Mouse (Mus musculus) cortical plate, adult 2 months (tissue): Measurements from ENCODE around the gene Trim41. TPM values are rescaled to one million over a fixed set of nuclear protein-coding genes. Genes with fewer than 3 reads are reported as not detected.

Source experiments
- H3K27ac ChIP-seq: fragments of 200-500 bp; 2 replicates; pipeline ENCODE4 v1.5.1; 2012; ENCODE audit warnings: low read length, control low read depth, inconsistent platforms; ENCODE audit not compliant: insufficient read depth
- H3K4me1 ChIP-seq: fragments of 200-500 bp; 2 replicates; pipeline ENCODE4 v1.6.1; 2011; ENCODE audit warnings: low read length; ENCODE audit not compliant: control insufficient read depth, insufficient read depth
- H3K4me3 ChIP-seq: fragments of 200-500 bp; 2 replicates; pipeline ENCODE4 v1.5.1; 2011; ENCODE audit warnings: mild to moderate bottlenecking, low read length, control low read depth; ENCODE audit not compliant: insufficient read depth
- CTCF ChIP-seq: fragments of 200-500 bp; IDR thresholded peaks from 2 replicates; pipeline ENCODE4 v1.5.1; 2011; ENCODE audit warnings: mild to moderate bottlenecking, control low read depth, low read length; ENCODE audit not compliant: insufficient read depth; ENCODE audit errors: extremely low read depth
- POLR2A ChIP-seq: fragments of 200-500 bp; IDR thresholded peaks from 2 replicates; pipeline ENCODE4 v1.6.1; 2011; ENCODE audit warnings: mild to moderate bottlenecking, low read length, control low read depth; ENCODE audit not compliant: insufficient read depth; ENCODE audit errors: extremely low read depth
- polyA plus RNA-seq: library from polyadenylated mRNA; depleted of rRNA; stranded (reverse); fragments of >200 nt; gene quantifications from 2 replicates; pipeline ENCODE4 v1.2.3, GENCODE M21; 2012; rRNA removed

Gene Trim41
- polyA plus RNA-seq: 43.1 and 46.7 TPM in 2 replicates

DNA sequence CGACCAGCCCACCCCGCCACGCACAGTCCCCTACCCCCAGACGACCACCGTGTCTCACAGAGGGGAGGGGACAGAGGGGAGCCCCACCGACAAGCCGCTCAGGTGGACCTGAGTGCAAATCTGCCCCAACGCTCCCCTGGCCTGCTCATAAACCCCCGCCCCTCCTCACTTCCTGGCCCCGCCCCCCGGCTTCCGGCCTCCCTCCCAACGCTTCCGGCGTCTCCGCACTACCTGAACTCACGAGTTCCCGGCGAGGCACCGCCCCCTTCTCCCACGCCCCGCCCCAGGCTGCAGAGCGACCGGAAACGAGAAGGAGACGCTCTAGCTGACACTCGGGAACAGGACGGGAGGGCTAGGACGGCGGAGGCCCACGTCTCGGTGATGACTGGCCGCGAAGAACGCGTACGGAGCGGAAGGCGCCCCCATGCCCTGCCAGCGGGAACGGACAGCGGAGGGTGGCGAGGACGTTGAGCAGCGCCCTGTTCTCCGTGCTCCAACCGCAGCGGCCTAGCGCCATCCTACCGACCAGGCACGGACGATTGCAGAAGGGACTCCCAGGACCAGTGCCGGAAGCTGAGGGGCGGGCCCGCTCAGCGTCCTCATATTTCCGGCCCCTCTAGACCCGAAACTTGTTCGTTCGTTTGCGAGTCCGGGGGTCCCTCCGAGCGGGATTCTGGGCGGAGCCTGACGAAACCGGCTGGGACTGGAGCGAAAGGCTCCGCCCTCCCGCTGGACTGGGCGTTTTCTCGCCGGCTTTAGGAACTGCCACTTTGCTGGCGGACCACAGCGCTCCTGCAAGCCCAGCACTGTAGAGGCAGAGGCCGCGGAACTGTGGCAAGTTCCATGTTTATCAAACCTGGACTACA, at the start of gene Trim41:
Gene Trim41 (minus strand): TSS at position 554 of the 866 bp plus-strand sequence.
- peak within 1 kb of the TSS; percentile 82 for H3K4me3 ChIP-seq
- H3K27ac ChIP-seq: peak within 1 kb of the TSS; percentile 99
- no peak for TF ChIP-seq CTCF
- peak; percentile 85 for TF ChIP-seq POLR2A

DNA sequence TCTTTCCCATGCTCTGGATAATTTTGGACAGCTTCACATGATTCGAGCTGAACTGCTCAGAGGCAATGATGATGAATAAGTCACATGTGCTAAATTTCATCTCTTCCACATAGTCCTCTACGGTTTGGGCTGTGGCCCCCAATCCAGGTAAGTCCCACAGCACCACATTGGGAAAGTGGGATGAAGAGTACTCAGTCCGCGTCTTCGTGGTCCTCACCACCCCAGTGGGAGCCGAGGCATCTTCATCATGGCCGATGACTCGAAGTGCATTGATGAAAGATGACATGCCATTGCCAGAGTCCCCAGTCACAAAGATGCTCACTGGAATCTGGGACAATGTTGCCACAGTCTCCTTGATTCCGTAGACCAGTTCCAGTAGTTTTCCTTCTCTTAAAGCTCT, 49.3 kb upstream of the Trim41 start:
- Histone ChIP-seq H3K4me1 (no peaks in the 10 kb centered on the region), H3K4me3 (no peak overlapping the region), H3K27ac (no peak overlapping the region)
- TF ChIP-seq POLR2A (no peak), CTCF (no peak)

More for the DNA sequence above, at the start of gene Trim41:
- H3K4me1 ChIP-seq: peaks cover 6% of the 10 kb centered on the region

DNA sequence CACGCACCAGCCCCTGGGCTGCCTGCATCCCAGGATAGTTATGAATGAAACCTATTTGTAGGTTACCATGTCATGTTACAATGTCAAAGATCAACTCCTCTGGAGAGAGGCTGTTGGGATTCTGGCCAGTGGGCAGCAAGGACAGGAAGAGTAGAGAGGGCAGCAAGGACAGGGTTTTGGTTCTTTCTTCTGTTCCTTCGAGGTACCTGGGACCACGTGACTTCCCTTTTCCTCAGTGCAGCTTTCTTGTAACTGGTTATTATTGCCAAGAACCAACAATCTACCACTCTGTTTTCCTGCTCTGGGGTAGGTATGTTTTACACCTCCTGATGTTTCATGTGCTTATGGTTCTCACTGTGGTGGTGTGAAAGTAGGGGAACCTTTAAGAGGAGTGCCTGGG, 46.7 kb upstream of the Trim41 start:
- no peak for TF ChIP-seq POLR2A
- no peak for TF ChIP-seq CTCF
- no peak overlapping the region for H3K27ac ChIP-seq
- no peak overlapping the region for H3K4me3 ChIP-seq
- H3K4me1 ChIP-seq: no peaks in the 10 kb centered on the region

GRCm38 (mm10) chr11:48862784-48863319, 45.7 kb upstream of the Trim41 start:
- TF ChIP-seq CTCF: no peak
- no peak for TF ChIP-seq POLR2A
- no peaks in the 10 kb centered on the region for H3K4me1 ChIP-seq
- H3K27ac ChIP-seq: no peak overlapping the region
- H3K4me3 ChIP-seq: no peak overlapping the region

DNA sequence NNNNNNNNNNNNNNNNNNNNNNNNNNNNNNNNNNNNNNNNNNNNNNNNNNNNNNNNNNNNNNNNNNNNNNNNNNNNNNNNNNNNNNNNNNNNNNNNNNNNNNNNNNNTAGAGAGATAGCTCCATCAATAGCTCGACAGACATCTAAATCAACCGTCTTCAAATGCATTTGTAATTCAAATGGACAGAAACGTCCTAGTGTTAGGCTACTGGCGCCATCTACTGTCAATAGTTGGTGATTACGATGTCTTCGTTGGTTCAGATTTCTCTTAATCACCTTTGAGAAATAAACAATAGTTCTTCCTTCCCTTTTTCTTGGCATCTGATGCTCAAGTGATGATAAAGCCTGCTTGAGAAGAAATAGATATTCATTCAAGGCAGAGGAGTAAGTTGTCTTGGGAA, 41.9 kb upstream of the Trim41 start:
- TF ChIP-seq CTCF (0 out of 2 replicates have a peak, but pooled peaks have one; percentile 32), POLR2A (no peak)
- Histone ChIP-seq H3K4me3 (no peak overlapping the region; the same call in 1 of the 2 replicates), H3K4me1 (peaks cover 1% of the 10 kb centered on the region; the same call in 1 of the 2 replicates), H3K27ac (no peak overlapping the region)

DNA sequence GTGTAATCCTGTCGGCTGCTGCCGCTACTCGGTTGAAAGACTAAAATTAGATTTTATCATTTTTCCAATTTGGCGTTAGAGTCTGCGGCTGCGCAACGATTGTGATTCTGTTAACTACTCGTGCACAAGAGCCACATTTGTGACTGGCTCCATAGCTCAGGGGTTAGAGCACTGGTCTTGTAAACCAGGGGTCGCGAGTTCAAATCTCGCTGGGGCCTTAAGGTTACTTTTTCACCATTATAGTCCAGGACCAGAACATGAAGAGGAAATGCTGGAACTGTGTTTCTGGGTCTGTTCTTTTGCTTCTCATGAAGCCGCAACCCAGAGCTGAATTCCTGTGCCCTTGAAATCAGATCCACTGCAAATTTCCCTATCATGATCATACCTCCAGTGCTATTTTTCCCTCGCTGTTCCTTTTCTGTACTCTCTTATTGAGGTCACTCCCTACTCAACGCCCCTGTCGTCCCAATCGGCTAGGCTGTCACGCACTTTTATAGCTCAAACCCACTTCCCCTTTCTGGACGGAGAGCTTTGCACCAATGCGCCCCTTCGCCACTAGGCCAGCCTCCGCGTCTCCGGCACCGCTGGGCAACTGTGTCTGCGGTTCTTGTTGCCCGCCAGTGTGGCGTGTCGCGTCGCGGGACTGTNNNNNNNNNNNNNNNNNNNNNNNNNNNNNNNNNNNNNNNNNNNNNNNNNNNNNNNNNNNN, 36.5 kb upstream of the Trim41 start:
- Histone ChIP-seq H3K4me1 (peaks cover 4% of the 10 kb centered on the region), H3K4me3 (peak overlapping the region; percentile 91), H3K27ac (no peak overlapping the region)
- TF ChIP-seq POLR2A: no peak
- no peak for TF ChIP-seq CTCF

DNA sequence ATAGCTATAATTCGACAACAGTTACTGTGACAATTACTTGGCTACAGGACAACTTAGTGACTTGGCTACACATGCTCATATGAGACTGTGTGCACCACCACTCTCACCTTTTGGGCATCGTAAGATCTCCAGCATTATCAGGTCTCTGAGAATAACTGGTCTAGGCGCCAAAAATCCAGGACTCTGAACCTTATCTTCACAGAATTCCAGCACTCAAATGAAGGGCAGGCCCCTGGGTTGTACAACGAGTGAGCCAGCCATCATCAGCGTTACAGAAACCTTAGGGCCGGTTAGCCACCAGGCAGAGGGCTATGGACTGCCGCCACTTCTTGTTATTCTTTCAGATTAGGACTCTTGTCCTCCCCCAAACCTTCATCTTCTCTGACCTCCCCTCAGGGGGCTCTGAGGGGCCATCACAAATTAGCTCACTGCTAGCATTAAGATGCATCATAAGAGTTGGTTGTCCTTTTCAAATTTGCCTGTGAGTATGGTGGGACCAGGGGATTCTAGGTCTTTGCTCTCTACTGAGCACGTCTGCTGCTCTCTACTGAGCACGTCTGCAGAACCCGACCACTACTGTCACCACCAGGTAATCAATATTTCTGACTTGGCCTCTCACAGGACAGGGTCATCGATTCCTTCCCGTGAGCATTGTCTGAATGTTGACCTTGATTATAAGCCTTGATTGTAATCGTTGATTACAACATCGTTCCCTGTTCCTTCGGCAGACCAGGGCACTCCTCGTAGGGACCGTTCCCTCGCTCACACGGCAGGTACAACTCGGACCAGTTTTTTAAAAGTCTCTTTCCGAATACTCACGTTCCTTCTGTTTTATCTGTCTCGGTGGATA, 35.7 kb upstream of the Trim41 start:
- no peak for TF ChIP-seq CTCF
- TF ChIP-seq POLR2A: no peak
- Histone ChIP-seq H3K4me3 (peak overlapping the region; percentile 91), H3K27ac (no peak overlapping the region), H3K4me1 (peaks cover 4% of the 10 kb centered on the region)

GRCm38 (mm10) chr11:48852190-48852589, 35.0 kb upstream of the Trim41 start:
- TF ChIP-seq CTCF: no peak
- no peak for TF ChIP-seq POLR2A
- H3K4me1 ChIP-seq: peaks cover 4% of the 10 kb centered on the region
- H3K27ac ChIP-seq: no peak overlapping the region
- no peak overlapping the region for H3K4me3 ChIP-seq

DNA sequence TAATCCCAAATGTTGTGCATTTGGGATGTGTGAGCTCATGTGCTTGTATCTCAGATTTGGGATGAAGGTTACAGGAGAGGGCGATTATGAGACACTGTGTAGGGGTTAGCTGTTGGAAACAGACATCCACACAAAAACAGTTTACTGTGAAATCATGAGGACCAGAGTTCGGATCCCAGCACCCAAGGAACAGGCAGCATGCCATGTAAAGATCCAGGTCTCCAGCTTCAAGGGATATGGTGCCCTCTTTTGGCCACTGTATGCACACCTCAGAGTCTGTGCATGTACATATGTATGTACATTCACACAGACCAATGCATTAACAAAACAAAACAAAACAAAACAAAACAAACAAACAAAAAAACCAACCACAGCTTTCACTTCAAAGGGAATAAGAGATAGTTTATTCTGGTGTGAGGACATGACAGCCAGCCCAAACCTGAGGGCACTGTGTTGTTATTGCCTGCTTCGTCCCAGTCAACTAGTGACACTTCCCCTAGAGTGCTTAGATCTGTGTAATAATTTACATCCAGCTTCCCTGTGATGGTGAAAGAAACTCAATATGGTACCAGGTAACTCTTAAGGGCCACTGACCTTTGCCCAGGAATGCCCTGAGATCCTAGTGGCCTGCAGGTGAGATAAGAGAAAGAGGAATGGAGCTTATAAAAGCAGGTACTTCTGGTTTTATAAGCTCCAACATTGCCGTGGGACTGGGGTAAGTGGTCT, 34.3 kb upstream of the Trim41 start:
- Histone ChIP-seq H3K27ac (no peak overlapping the region), H3K4me3 (no peak overlapping the region), H3K4me1 (peaks cover 4% of the 10 kb centered on the region)
- TF ChIP-seq CTCF (no peak), POLR2A (no peak)

DNA sequence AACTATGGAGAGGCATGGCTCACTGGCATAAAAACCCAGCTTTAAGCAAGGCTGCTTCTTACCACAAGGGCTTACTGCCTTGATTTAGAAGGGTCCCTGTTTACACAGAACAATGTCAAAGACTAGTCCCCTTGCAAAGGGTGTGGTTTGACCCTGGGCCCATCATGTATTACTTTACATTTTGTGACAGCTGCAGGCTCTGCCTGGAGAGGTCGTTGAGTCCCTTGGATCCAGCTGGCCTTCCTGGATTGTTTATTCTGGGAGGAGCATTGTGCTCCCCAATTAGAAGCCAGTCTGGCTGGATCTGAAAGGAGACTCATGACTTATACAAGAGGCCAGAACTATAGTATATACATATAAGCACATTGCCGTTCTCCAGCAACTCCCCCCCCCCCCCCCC, 33.1 kb upstream of the Trim41 start:
- Histone ChIP-seq H3K4me3 (no peak overlapping the region), H3K27ac (no peak overlapping the region), H3K4me1 (peaks cover 4% of the 10 kb centered on the region)
- TF ChIP-seq POLR2A (no peak), CTCF (no peak)
